Mouse (Mus musculus) bone marrow, adult 2 months (tissue): ENCODE measurements around the gene Nadk. TPM values are rescaled to one million over a fixed set of nuclear protein-coding genes. Genes with fewer than 3 reads are reported as not detected.

Source experiments
- H3K27ac ChIP-seq: fragments of 200-500 bp; 2 replicates; pipeline ENCODE4 v1.5.1; 2012; ENCODE audit warnings: low read depth, mild to moderate bottlenecking, control low read depth, inconsistent platforms, low read length; ENCODE audit not compliant: control insufficient read depth, poor library complexity, insufficient read depth
- H3K4me1 ChIP-seq: fragments of 200-500 bp; 2 replicates; pipeline ENCODE4 v1.6.1; 2011; ENCODE audit warnings: low read length; ENCODE audit not compliant: control insufficient read depth, insufficient read depth
- H3K4me3 ChIP-seq: fragments of 200-500 bp; replicated peaks from 2 replicates; pipeline ENCODE3; 2011; ENCODE audit warnings: mild to moderate bottlenecking, low read depth, low read length, control low read depth; ENCODE audit not compliant: control insufficient read depth
- CTCF ChIP-seq: fragments of 200-500 bp; IDR thresholded peaks from 2 replicates; pipeline ENCODE4 v1.5.1; 2011; ENCODE audit warnings: low read length, control low read depth; ENCODE audit not compliant: control insufficient read depth, insufficient read depth
- POLR2A ChIP-seq: fragments of 200-500 bp; IDR thresholded peaks from 2 replicates; pipeline ENCODE4 v1.6.1; 2011; ENCODE audit warnings: low read depth, mild to moderate bottlenecking, control low read depth, low read length, borderline replicate concordance; ENCODE audit not compliant: control insufficient read depth
- polyA plus RNA-seq: library from polyadenylated mRNA; stranded (reverse); fragments of >200 nt; gene quantifications from 2 replicates; pipeline ENCODE4 v1.2.4, GENCODE M21; 2011; ENCODE audit warnings: low replicate concordance; ENCODE audit not compliant: missing spikeins, insufficient read depth, insufficient read length

Nadk gene
- polyA plus RNA-seq, 1 experiment: 52.6 TPM

GRCm38 (mm10) chr4:155635766-155636499 lies 73.8 kb downstream of the Nadk start:
- H3K4me1 ChIP-seq: no peaks in the 10 kb centered on the region; the same call in none of the 2 replicates
- no peak overlapping the region for H3K4me3 ChIP-seq
- no peak overlapping the region for H3K27ac ChIP-seq
- TF ChIP-seq CTCF (no peak), POLR2A (no peak)

Other genes with a start within 250 kb of the Nadk start
- gene Prkcz, start 201.0 kb upstream of the Nadk start, polyA plus RNA-seq: 1.9 TPM in 1 of 2 replicates, not detected in the other
- not detected in 2 replicates for gene Gabrd, start 164.3 kb upstream of the Nadk start, polyA plus RNA-seq
- gene Cfap74, start 153.2 kb upstream of the Nadk start, polyA plus RNA-seq: 0.54 and 0.85 TPM in 2 replicates
- gene Tmem52, start 93.3 kb upstream of the Nadk start, polyA plus RNA-seq: not detected in 2 replicates
- gene Gnb1, start 71.0 kb upstream of the Nadk start, polyA plus RNA-seq: 78.1 and 115 TPM in 2 replicates
- gene Slc35e2, start 39.0 kb downstream of the Nadk start, polyA plus RNA-seq: 7.4 and 8.4 TPM in 2 replicates
- 132 and 202 TPM in 2 replicates for gene Cdk11b, start 62.5 kb downstream of the Nadk start, polyA plus RNA-seq
- gene Gm10563, start 83.0 kb downstream of the Nadk start, polyA plus RNA-seq: not detected in 2 replicates
- 5.6 and 6.9 TPM in 2 replicates for gene Mmp23, start 91.0 kb downstream of the Nadk start, polyA plus RNA-seq
- gene Mib2, start 106.8 kb downstream of the Nadk start, polyA plus RNA-seq: 15.0 and 29.1 TPM in 2 replicates
- gene Fndc10, start 132.0 kb downstream of the Nadk start, polyA plus RNA-seq: 0.90 and 3.0 TPM in 2 replicates
- 28.5 and 53.2 TPM in 2 replicates for gene Ssu72, start 142.4 kb downstream of the Nadk start, polyA plus RNA-seq
- gene Tmem240, start 172.4 kb downstream of the Nadk start, polyA plus RNA-seq: 0.47 and 3.0 TPM in 2 replicates
- gene Atad3a, start 198.7 kb downstream of the Nadk start, polyA plus RNA-seq: 31.8 and 32.9 TPM in 2 replicates
- gene Vwa1, start 212.3 kb downstream of the Nadk start, polyA plus RNA-seq: 0.97 TPM in 1 of 2 replicates, not detected in the other
- gene Tmem88b, start 223.5 kb downstream of the Nadk start, polyA plus RNA-seq: 0.93 and 1.1 TPM in 2 replicates
- gene Ankrd65, start 228.1 kb downstream of the Nadk start, polyA plus RNA-seq: 1.1 TPM in 1 of 2 replicates, not detected in the other
- 146 and 244 TPM in 2 replicates for gene Mrpl20, start 240.5 kb downstream of the Nadk start, polyA plus RNA-seq